Mouse (Mus musculus) forelimb bud, embryonic 11.5 days (tissue): Measurements from ENCODE around the gene Serpinb3d.
"Not testable (repeated sequence)": the region's sequence is repeated elsewhere in the genome, so short reads cannot be mapped to it uniquely, and the experiment has no call there.

Experiments
- DNase-seq: peaks from one replicate; pipeline ENCODE4 v3.0.0-alpha.2; 2012; ENCODE audit warnings: low read depth, low spot score

Serpinb3d gene

DNA sequence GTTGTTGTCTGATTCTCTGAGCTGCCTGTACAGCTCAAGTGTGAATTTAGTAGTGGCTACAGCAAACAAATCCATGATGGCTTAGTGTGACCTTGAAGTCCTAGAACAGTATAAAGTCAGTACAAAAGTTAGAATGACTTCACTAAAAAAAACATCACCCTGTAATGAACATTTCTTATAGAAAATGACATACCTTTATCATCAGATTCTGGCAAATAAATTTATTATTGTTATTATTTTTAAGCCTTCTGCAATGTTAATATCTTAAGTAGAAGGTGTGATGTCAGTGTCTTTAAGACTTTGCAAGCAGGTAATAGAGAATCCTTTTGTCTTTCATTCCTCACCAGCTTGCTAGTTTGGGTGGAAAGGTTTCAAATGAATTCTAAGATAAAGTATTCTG lies at the start of gene Serpinb3d:
Gene Serpinb3d, minus strand, starts transcription at position 101 of the 400 bp plus-strand sequence.
- DNase-seq = no peak

DNA sequence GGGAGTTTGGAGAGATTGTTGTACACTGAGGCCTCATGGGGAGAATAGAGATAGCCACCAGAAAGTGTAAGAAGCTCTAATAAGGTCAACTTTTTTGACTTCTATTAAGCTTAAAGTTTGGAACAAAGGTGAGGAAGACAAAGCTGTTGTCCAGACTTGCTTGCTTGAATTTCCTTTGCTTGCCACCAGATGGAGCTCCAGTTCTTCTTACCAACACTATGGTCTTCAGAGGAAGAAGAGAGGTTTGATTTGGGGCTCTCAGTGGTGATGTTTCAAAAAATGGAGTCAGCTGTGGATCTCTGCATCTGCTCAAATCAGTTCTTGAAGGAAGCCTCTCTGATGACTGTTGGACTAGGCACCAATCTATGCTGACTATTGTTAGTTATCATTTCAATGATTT lies 44.1 kb upstream of the Serpinb3d start:
- not testable (repeated sequence) for DNase-seq

DNA sequence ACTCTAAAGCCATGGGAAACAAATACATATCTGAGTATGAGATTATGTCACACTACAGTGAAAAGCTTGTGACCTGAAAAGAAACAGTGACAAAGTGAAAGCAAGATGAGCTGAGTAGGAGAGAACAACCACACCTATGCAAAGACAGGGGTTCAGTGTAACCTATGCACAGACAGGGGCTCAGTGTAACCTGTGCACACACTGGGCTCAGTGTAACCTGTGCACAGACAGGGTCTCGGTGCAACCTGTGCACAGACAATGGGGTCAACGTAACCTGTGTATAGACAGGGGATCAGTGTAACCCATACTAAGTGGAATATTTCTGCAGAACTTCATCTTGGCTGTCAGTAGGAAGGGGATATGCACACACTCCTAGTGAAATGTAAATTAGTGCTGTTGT lies 15.1 kb upstream of the Serpinb3d start:
- no peak for DNase-seq

DNA sequence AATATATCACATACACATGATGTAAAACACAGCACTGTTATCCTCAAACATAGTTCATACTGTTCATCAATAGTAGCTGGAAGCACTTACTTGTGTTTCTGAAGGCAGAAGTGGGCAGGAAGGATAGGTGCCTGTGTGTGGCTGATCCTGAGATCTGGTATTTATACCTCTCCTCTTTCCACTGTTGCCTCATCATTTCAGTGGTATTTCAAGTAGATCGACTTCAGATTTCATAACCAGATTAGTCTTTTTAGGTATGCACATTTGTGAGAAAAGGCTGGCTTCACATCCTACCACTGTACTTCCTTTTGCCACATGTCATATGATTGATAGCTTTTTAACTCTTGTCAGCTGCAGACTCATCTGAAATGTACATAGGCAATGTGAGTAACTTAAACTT lies 31.1 kb downstream of the Serpinb3d start, which contains the start of gene Serpinb3a:
Gene Serpinb3a, minus strand, starts transcription at position 101 of the 400 bp plus-strand sequence.
- DNase-seq = no peak

DNA sequence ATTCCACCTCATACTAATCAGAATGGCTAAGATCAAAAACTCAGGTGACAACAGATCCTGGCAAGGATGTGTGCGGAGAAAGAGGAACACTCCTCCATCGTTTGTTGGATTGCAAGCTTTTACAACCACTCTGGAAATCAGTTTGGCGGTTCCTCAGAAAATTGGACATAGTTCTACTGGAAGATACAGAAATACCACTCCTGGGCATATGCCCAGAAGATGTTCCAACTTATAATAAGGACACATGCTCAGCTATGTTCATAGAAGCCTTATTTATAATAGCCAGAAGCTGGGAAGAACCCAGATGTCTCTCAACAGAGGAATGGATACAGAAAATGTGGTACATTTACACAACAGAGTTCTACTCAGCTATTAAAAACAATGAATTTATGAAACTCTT lies 49.1 kb downstream of the Serpinb3d start:
- not testable (repeated sequence) for DNase-seq
